9 mouse cellular contexts compared by ENCODE assay signal in genomic region chr9:32031950-32032453, GRCm38 (mm10).
DNase-seq lines count a peak whose midpoint lies in the region; ATAC-seq and TF ChIP-seq lines count a peak whose summit lies in the region.
"Had no signal": no experiment of that assay in that cellular context is flagged by ENCODE, and none has a peak within 500 bp of the region (broad histone marks: within the 10 kb centered on the region; RNA-seq: fewer than 3 reads in every experiment).

No protein-coding gene starts in this region.

- DNase-seq in adipocyte (ENCODE audit: low spot score) = peak; percentile 58
- DNase-seq in cerebellum, postnatal 36 days = peak; percentile 28 to 59
- peak; percentile 66 to 78 for DNase-seq in gastrocnemius, adult 8-10 months (ENCODE audit: low spot score in 2 of 2)
- DNase-seq in hindbrain, postnatal 0 days (ENCODE audit: low spot score) = peak; percentile 95
- DNase-seq in left cerebral cortex, adult 9 months (ENCODE audit: low spot score in 2 of 2) = peak; percentile 37 to 75
- DNase-seq in right cerebral cortex, postnatal 14 days = peak; percentile 81
- peak; percentile 79 to 84 for DNase-seq in urinary bladder, postnatal 4 days (ENCODE audit: low spot score in 2 of 2)

- peak; percentile 91 for ATAC-seq in hindbrain, postnatal 0 days

- TF ChIP-seq CTCF in hindbrain, postnatal 0 days (IDR thresholded peaks at IDR 0.05; ENCODE audit: low read depth) = no peak

- no peaks in the 10 kb centered on the region for H3K27me3 ChIP-seq in hindbrain, postnatal 0 days (ENCODE audit: insufficient read depth, low read length)
- H3K27me3 ChIP-seq in megakaryocyte, embryonic 14.5 days (replicated peaks) = peaks cover 69% of the 10 kb centered on the region

- H3K9ac ChIP-seq in hindbrain, postnatal 0 days (replicated peaks; ENCODE audit: low read length) = peak overlapping the region; percentile 91

- peak overlapping the region; percentile 92 for H3K4me3 ChIP-seq in hindbrain, postnatal 0 days (ENCODE audit: low read length)
- peak overlapping the region; percentile 88 for H3K4me3 ChIP-seq in megakaryocyte, embryonic 14.5 days (replicated peaks)

- no peaks in the 10 kb centered on the region for H3K9me3 ChIP-seq in hindbrain, postnatal 0 days (ENCODE audit: low read length)
- no peaks in the 10 kb centered on the region for H3K9me3 ChIP-seq in megakaryocyte, embryonic 14.5 days

- H3K4me2 ChIP-seq in hindbrain, postnatal 0 days (ENCODE audit: low read depth, low read length) = peak overlapping the region; percentile 71

- H3K36me3 ChIP-seq in hindbrain, postnatal 0 days (ENCODE audit: insufficient read depth, low read length) = no peaks in the 10 kb centered on the region
- no peaks in the 10 kb centered on the region for H3K36me3 ChIP-seq in megakaryocyte, embryonic 14.5 days (replicated peaks; ENCODE audit: low read length)

- peaks cover 13% of the 10 kb centered on the region for H3K4me1 ChIP-seq in hindbrain, postnatal 0 days (ENCODE audit: insufficient read depth, low read length)
- peaks cover 10% of the 10 kb centered on the region for H3K4me1 ChIP-seq in megakaryocyte, embryonic 14.5 days

- peak overlapping the region; percentile 93 for H3K27ac ChIP-seq in hindbrain, postnatal 0 days
- H3K27ac ChIP-seq: macrophage had no signal

- 1% methylated on average over 31 of the region's 64 CpGs for WGBS in hindbrain, postnatal 0 days

Comparison
In these comparisons a context has a peak if more than half of its experiments do, and no peak if none do; other contexts are left out.
1. Peak in every context shown above with its lines: DNase-seq, ATAC-seq, H3K4me3 ChIP-seq and H3K27ac ChIP-seq.
2. DNase-seq: peak in every context shown above with its lines; median percentile 95 in hindbrain, postnatal 0 days; 82 in urinary bladder, postnatal 4 days; 81 in right cerebral cortex, postnatal 14 days; 72 in gastrocnemius, adult 8-10 months; 58 in adipocyte; 56 in left cerebral cortex, adult 9 months; 44 in cerebellum, postnatal 36 days.